Mouse (Mus musculus) megakaryocyte, embryonic 14.5 days (primary cell): ENCODE measurements at regions not wholly inside any gene's neighbourhood (a gene's known extent, or its start where the extent isn't known, plus 50 kb on each side); places are given as distances from the start of the nearest gene placed in this dataset.

Experiments used
- H3K27me3 ChIP-seq: replicated peaks from 2 replicates; pipeline ENCODE3; 2012; ENCODE audit warnings: inconsistent platforms
- H3K36me3 ChIP-seq: replicated peaks from 2 replicates; pipeline ENCODE3; 2012; ENCODE audit warnings: low read length, inconsistent platforms, mixed read lengths
- H3K4me1 ChIP-seq: 2 replicates; pipeline ENCODE4 v1.6.1; 2012; ENCODE audit warnings: inconsistent platforms
- H3K4me3 ChIP-seq: replicated peaks from 2 replicates; pipeline ENCODE3; 2012; ENCODE audit warnings: moderate library complexity, mild to moderate bottlenecking, inconsistent platforms
- H3K9me3 ChIP-seq: 2 replicates; pipeline ENCODE4 v1.6.1; 2012; ENCODE audit warnings: inconsistent platforms
- FLI1 ChIP-seq: IDR thresholded peaks from 2 replicates; pipeline ENCODE4 v1.6.1; 2012; ENCODE audit warnings: low read length, inconsistent platforms, mixed read lengths
- GATA1 ChIP-seq: IDR thresholded peaks from 3 replicates; pipeline ENCODE4 v1.6.1; 2012; ENCODE audit warnings: mixed read lengths, low read length, inconsistent platforms, borderline replicate concordance

DNA sequence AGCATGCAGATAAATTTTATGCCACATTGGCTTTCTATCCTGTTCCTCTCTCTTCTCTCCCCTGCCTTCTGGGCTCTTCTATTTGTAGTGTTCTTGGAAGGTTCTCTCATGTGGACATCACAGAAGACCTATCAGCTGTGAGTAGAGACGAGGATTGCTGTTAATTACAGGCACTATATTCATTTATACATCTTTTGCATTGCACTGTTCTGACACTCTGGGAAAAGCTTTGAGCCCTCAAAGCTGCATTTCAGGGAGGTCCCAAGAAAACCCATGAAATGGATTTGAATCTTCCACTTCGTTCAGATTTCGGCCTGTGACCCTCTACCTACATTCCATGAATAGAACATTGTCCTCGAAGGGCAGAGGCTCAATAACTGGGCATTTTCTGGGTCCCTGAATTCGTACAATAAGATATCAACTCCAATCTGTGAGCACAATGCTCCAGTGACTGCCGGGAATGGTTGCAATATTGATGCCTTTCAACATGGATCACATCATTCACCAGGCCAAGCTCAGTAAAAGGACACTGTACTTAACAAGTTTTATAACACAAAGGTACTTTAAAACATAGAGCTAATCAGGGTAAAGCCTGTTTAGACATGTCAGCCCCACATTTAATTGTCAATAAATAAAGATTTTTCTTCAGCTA, 241.8 kb downstream of the Car8 start:
- no peaks in the 10 kb centered on the region for H3K4me1 ChIP-seq
- H3K9me3 ChIP-seq: no peaks in the 10 kb centered on the region
- H3K36me3 ChIP-seq: no peaks in the 10 kb centered on the region
- no peaks in the 10 kb centered on the region for H3K27me3 ChIP-seq
- H3K4me3 ChIP-seq: no peak overlapping the region
- TF ChIP-seq FLI1: no peak
- no peak for TF ChIP-seq GATA1

DNA sequence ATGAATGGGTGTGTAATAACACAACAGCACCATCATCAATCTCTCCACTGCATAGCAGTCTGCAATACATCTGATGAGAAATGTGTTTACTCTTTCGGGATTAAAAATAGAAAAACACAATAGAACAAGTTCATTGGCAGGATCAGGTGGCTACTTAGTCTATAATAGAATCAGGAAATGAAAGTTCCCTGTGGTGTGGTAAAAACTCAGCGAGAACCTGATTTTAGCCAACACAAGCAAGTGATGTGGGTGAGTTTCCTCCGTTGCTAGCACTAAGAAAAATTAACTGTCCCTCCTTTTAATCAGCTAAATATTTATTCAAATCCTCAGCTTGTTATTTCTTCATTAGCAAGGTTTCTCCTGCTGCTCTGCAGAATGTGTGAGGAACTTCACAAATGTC, 245.9 kb downstream of the Car8 start:
- Histone ChIP-seq H3K9me3 (no peaks in the 10 kb centered on the region), H3K36me3 (no peaks in the 10 kb centered on the region), H3K4me1 (no peaks in the 10 kb centered on the region), H3K27me3 (no peaks in the 10 kb centered on the region), H3K4me3 (no peak overlapping the region)
- TF ChIP-seq GATA1 (no peak), FLI1 (no peak)

DNA sequence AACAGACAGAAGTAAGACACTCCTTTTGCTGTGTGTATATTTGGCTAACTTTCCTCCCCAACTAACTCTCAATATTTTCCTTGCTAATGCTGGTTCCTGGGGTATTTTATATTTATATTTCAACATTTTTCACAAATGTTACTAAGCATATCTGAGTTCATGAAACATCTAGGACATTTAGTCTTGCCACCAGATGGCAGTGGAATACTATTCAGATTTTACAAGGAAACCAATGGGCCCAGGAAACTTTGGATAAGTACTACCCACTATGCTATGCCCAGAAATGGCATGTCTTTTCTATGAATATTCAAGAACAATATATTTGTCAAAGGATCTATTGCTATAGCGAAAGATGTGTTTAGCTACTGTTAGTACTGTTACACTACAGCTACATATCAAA, 251.1 kb downstream of the Car8 start:
- no peaks in the 10 kb centered on the region for H3K27me3 ChIP-seq
- TF ChIP-seq FLI1 (no peak), GATA1 (no peak)
- H3K36me3 ChIP-seq: no peaks in the 10 kb centered on the region
- no peak overlapping the region for H3K4me3 ChIP-seq
- no peaks in the 10 kb centered on the region for H3K9me3 ChIP-seq
- peaks cover 7% of the 10 kb centered on the region for H3K4me1 ChIP-seq

DNA sequence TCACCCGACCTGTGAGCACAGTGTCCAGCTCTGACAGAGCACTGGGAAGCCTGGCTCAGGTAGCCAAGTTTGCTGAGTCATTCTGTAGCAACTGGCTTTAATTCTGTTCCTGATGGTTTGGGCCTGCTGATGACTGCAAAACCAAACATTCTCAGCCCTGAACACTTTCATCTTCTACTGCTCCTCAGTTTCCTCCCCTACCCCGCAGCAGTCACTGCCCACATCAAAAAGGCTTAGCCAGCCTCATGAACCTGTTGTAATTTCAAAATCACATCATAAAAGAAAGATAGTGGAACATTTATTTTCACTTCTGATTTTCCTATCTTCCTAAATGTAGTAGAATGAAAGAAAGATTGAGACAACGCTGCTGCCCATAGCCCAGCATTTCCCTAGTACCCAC, 251.5 kb downstream of the Car8 start:
- Histone ChIP-seq H3K4me1 (peaks cover 7% of the 10 kb centered on the region), H3K36me3 (no peaks in the 10 kb centered on the region), H3K4me3 (no peak overlapping the region), H3K27me3 (no peaks in the 10 kb centered on the region), H3K9me3 (no peaks in the 10 kb centered on the region)
- no peak for TF ChIP-seq FLI1

DNA sequence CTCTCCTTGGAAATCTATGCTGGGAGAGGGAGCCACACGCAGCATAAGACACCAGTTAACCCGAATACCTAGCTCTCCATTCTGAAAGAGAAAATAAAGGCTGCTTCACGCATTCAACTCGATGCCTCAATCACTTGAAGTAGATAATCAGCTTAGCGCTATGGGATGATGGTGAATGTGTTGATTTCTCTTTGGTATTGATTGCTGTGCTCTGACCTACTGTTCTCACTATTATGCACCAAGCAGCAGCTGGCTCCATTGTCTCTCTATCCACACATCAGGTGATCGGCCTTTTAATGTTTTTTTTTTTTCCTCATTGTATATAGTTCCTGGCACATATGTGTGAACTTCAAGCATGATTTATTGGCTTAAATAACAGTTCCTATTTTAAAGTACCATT, 254.0 kb downstream of the Car8 start:
- H3K4me1 ChIP-seq: peaks cover 7% of the 10 kb centered on the region
- H3K9me3 ChIP-seq: no peaks in the 10 kb centered on the region
- no peak for TF ChIP-seq FLI1
- no peak for TF ChIP-seq GATA1
- no peaks in the 10 kb centered on the region for H3K36me3 ChIP-seq
- H3K27me3 ChIP-seq: no peaks in the 10 kb centered on the region
- H3K4me3 ChIP-seq: no peak overlapping the region

DNA sequence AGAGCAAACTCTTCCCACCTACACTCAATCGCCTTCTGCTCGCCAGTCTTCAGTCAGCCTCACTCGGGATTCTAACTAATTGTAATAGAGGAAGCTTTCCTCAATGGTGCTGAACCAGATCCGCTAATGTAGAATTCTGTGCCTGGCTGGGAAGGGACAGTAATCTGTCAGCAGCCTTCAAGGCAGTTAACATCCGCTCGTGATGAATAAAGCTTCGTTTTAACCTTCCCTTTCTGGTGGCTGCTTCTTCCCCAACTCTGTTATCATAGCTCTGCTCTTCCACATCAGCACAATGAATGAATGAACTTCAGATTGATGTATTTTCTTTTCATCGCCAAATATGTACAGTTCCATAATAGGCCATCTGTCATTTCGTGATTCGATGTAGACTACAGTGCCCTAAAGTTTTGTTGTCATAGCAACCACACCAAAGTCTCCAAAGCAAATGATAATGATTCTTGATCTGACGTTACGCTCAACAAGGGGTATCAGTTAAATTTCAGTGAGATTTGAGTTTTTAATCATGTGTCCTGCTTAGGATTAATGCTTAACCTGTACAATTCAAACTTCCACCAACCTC, 259.0 kb downstream of the Car8 start:
- Histone ChIP-seq H3K9me3 (no peaks in the 10 kb centered on the region), H3K36me3 (no peaks in the 10 kb centered on the region), H3K4me1 (peaks cover 21% of the 10 kb centered on the region; the same call in 1 of the 2 replicates), H3K4me3 (no peak overlapping the region), H3K27me3 (no peaks in the 10 kb centered on the region)
- TF ChIP-seq GATA1: no peak
- TF ChIP-seq FLI1: no peak

DNA sequence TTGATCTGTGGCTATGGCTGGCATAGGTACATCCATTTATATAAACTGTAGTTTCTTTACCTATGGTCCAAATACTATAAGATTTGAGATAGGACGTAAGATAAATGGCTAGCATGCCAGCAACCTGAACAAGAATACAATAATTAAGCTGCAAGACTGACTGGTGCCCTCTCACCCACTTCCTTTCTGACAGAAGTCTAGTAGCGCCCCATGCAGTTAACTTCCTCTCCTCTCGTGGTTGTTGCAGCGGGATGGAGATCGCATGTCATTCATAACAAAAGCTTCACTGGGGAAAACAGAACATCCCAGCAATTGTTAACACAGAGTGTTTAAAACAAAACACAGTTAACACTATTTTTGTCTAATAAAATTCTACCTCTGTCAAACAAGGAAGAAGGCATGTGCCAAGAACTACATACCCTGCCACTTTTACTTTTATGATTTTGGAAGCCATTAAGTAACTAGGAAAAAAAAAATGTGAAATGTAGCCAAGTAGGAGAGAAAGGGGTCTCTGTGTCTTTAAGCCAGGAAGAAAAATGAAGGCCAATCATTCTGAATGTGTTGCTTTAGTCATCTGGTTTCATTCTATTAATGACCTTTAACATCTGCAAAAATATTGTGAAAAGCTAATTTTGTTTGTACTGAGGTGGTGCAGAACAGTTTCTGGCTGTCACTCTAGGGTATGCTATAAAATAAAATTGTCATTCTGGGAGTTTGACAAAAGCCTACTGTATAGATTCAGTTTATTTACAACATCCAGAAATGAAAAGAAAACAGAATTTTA, 261.0 kb downstream of the Car8 start:
- TF ChIP-seq FLI1: no peak
- no peak for TF ChIP-seq GATA1
- Histone ChIP-seq H3K27me3 (no peaks in the 10 kb centered on the region), H3K9me3 (no peaks in the 10 kb centered on the region), H3K4me1 (peaks cover 26% of the 10 kb centered on the region; the same call in 1 of the 2 replicates), H3K36me3 (no peaks in the 10 kb centered on the region), H3K4me3 (no peak overlapping the region)

DNA sequence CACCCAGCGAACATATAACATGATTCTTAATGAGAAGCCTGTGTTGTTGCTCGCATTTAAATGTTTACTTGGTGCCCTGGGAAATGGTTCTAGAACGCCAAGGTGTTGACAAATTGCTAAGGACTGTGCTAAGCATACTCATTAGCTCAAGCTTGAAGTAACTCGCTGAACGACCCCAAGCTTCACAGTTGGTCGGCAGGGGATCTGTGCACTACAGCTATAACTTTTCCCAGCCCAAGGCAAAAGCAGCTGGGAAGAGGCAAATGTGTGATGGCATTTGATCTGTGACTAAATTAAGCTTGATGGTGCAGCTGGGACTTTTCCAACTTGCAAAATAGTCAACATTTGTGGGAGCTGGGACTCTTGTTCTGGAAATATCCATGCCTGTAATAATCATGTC, 268.6 kb downstream of the Car8 start:
- no peaks in the 10 kb centered on the region for H3K36me3 ChIP-seq
- no peaks in the 10 kb centered on the region for H3K27me3 ChIP-seq
- peaks cover 16% of the 10 kb centered on the region for H3K4me1 ChIP-seq
- no peak overlapping the region for H3K4me3 ChIP-seq
- TF ChIP-seq GATA1: no peak
- TF ChIP-seq FLI1: no peak
- no peaks in the 10 kb centered on the region for H3K9me3 ChIP-seq

DNA sequence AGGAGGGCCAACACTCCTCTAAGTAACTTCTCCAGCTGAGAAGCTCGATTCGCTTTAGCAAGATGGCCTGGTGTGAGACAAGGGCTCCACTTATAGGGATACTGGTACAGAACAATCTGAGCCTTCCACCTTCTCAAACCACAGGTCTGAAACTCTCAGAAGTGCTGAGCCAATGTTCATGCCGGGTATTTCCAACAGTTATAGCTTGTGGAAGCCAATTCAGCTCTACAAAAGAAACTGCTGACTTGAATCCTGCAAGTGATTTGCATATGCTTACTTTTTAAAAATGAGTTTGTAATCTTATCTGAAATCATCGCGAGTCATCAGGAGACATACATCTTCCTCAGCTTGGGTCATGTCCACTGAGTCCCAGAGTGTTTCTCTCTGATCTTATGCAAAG, 273.2 kb downstream of the Car8 start:
- H3K4me3 ChIP-seq: no peak overlapping the region
- TF ChIP-seq FLI1 (no peak), GATA1 (no peak)
- no peaks in the 10 kb centered on the region for H3K36me3 ChIP-seq
- no peaks in the 10 kb centered on the region for H3K27me3 ChIP-seq
- H3K9me3 ChIP-seq: no peaks in the 10 kb centered on the region
- peaks cover 5% of the 10 kb centered on the region; the same call in 1 of the 2 replicates for H3K4me1 ChIP-seq

DNA sequence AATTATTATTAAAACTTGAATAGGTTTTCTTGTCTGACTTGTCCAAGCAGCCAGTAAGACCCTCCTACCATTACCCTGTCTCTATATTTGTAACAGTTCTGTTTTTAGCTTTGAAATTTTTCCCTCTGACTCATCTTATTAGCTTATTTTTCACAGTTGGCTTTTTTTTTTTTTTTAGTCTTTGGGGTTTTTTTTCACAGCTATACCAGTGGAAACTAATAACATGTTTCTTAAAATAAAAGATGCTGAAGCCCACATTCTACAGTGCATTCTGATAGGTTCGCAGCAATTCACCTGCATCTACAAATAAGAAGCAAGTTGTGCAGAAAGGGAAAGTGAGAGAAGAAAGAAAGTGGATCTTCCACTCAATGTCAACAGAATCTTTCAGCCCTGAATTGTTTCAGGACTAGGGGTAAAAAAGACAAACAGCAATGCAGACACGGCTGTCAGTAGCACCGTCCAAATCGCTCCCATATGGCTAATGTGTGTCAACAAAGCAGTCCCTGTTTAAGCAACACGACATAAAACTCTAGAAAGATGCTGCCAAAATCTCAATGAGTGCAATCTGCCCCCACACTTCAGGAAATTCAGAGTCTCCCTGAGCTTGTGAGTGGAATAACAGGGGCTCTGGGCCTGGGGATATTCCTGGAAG, 277.2 kb downstream of the Car8 start:
- H3K36me3 ChIP-seq: no peaks in the 10 kb centered on the region
- no peak overlapping the region for H3K4me3 ChIP-seq
- H3K27me3 ChIP-seq: no peaks in the 10 kb centered on the region
- H3K9me3 ChIP-seq: no peaks in the 10 kb centered on the region
- H3K4me1 ChIP-seq: peaks cover 5% of the 10 kb centered on the region; the same call in 1 of the 2 replicates
- TF ChIP-seq GATA1: no peak
- TF ChIP-seq FLI1: no peak
